Mouse (Mus musculus): ENCODE data around the gene Olfr1028. TPM values are rescaled to one million over a fixed set of nuclear protein-coding genes. Genes with fewer than 3 reads are reported as not detected.

The Olfr1028 gene
- not detected in 2 replicates for polyA plus RNA-seq (2015; fragmentation: Nextera tagmentation; extraction: Ambion mirVana)

DNA sequence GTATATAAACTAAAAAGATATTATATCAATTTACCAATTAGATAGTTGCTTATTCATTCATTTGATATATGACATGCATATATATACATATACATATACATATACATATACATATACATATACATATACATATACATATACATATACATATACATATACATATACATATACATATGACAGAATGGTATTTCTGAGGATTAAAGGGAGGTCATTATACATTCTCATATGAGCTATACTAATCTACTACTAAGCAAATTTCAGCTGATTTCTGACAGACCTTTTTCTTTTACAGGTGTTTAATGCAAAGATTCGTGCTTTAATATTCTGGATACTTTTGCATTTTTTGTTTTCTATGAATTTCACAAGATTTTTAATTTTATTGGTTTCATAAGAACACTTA lies at the start of gene Olfr1028:
Gene Olfr1028 (plus strand): TSS at position 301 of the 400 bp plus-strand sequence.

GRCm38 (mm10) chr2:85904952-85905351 lies 45.3 kb upstream of the Olfr1028 start, which contains the start of gene Olfr1024:
Olfr1024 (minus strand) TSS chr2:85905052.

GRCm38 (mm10) chr2:85914893-85915292 lies 35.3 kb upstream of the Olfr1028 start, which contains the start of gene Olfr1025-ps1:
Olfr1025-ps1 (plus strand) TSS chr2:85915193.

DNA sequence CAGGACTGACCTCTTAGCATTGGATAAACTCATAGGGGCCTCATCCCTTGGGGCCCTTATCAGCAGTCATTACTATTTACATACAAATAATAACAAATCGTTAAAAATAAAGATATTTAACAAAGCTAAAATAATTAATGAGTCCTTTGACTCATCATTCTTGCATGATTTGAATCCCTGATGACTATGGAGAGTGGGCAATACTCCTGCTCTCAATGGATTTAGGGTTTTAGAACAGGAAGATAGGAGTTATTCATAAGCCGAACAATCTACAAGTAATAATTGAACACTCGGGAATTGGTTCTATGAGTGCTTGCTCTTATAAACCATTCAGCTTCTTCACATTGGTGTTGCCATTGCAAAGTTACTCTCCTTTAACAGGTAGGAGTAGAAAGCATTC lies 29.0 kb upstream of the Olfr1028 start, which contains the start of gene Olfr1026:
Gene Olfr1026 (plus strand): TSS at position 301 of the 400 bp plus-strand sequence.

GRCm38 (mm10) chr2:85973595-85973994 lies 23.4 kb downstream of the Olfr1028 start, which contains the start of gene Olfr1029:
Olfr1029 (plus strand) TSS chr2:85973895.

DNA sequence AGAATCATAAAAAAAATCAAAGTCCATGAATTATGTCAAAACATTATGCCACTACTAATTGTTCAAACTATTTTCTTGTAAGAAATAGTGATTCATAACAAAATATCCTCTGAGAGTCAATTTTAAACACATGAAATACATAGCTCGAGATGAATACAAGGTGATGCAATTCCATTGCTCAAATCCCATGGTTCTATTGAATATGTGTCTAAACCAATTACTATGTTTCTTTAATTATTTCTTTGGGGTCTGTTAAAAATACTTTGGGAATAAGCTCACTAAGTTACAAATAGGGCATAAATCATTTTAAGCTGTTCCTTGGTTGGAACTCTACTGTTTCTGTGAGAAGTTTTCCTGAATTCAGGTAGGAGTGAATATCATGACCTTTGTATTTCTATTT lies 28.7 kb downstream of the Olfr1028 start, which contains the start of gene Olfr1030:
Gene Olfr1030 (plus strand): TSS at position 301 of the 400 bp plus-strand sequence.

GRCm38 (mm10) chr2:85990004-85990403 lies 39.8 kb downstream of the Olfr1028 start, which contains the start of gene Olfr1031:
Olfr1031 (plus strand) TSS chr2:85990304.

Other genes starting within 250 kb of the Olfr1028 start
- gene Olfr1009, start 235.0 kb upstream of the Olfr1028 start, polyA plus RNA-seq (2015; fragmentation: Nextera tagmentation; extraction: Ambion mirVana), result not detected in 2 replicates
- 0.05 TPM in 1 of 2 replicates, not detected in the other for gene Olfr1012, start 187.7 kb upstream of the Olfr1028 start, polyA plus RNA-seq (2015; fragmentation: Nextera tagmentation; extraction: Ambion mirVana)
- not detected in 2 replicates for gene Olfr1013, start 183.3 kb upstream of the Olfr1028 start, polyA plus RNA-seq (2015; fragmentation: Nextera tagmentation; extraction: Ambion mirVana)
- gene Olfr1014, start 177.7 kb upstream of the Olfr1028 start, polyA plus RNA-seq (2015; fragmentation: Nextera tagmentation; extraction: Ambion mirVana), result not detected in 2 replicates
- not detected in 2 replicates for gene Olfr1015, start 168.4 kb upstream of the Olfr1028 start, polyA plus RNA-seq (2015; fragmentation: Nextera tagmentation; extraction: Ambion mirVana)
- not detected in 2 replicates for gene Olfr1016, start 147.9 kb upstream of the Olfr1028 start, polyA plus RNA-seq (2015; fragmentation: Nextera tagmentation; extraction: Ambion mirVana)
- gene Olfr1018, start 132.0 kb upstream of the Olfr1028 start, polyA plus RNA-seq (2015; fragmentation: Nextera tagmentation; extraction: Ambion mirVana), result not detected in 2 replicates
- not detected in 2 replicates for gene Olfr1019, start 105.0 kb upstream of the Olfr1028 start, polyA plus RNA-seq (2015; fragmentation: Nextera tagmentation; extraction: Ambion mirVana)
- gene Olfr1020, start 103.4 kb upstream of the Olfr1028 start, polyA plus RNA-seq (2015; fragmentation: Nextera tagmentation; extraction: Ambion mirVana), result not detected in 2 replicates
- not detected in 2 replicates for gene Olfr1022, start 81.8 kb upstream of the Olfr1028 start, polyA plus RNA-seq (2015; fragmentation: Nextera tagmentation; extraction: Ambion mirVana)
- gene Olfr1023, start 64.8 kb upstream of the Olfr1028 start, polyA plus RNA-seq (2015; fragmentation: Nextera tagmentation; extraction: Ambion mirVana), result not detected in 2 replicates
- not detected in 2 replicates for gene Olfr1024, start 45.4 kb upstream of the Olfr1028 start, polyA plus RNA-seq (2015; fragmentation: Nextera tagmentation; extraction: Ambion mirVana)
- gene Olfr1025-ps1, start 35.2 kb upstream of the Olfr1028 start, polyA plus RNA-seq (2015; fragmentation: Nextera tagmentation; extraction: Ambion mirVana), result 0.13 TPM in 1 of 2 replicates, not detected in the other
- gene Olfr1026, start 28.9 kb upstream of the Olfr1028 start, polyA plus RNA-seq (2015; fragmentation: Nextera tagmentation; extraction: Ambion mirVana), result not detected in 2 replicates
- not detected in 2 replicates for gene Olfr1029, start 23.5 kb downstream of the Olfr1028 start, polyA plus RNA-seq (2015; fragmentation: Nextera tagmentation; extraction: Ambion mirVana)
- gene Olfr1030, start 28.8 kb downstream of the Olfr1028 start, polyA plus RNA-seq (2015; fragmentation: Nextera tagmentation; extraction: Ambion mirVana), result not detected in 2 replicates
- gene Olfr1031, start 39.9 kb downstream of the Olfr1028 start, polyA plus RNA-seq (2015; fragmentation: Nextera tagmentation; extraction: Ambion mirVana), result not detected in 2 replicates
- not detected in 2 replicates for gene Olfr1032, start 55.1 kb downstream of the Olfr1028 start, polyA plus RNA-seq (2015; fragmentation: Nextera tagmentation; extraction: Ambion mirVana)
- 6.6 and 7.4 TPM in 2 replicates for gene Olfr1033, start 70.2 kb downstream of the Olfr1028 start, polyA plus RNA-seq (2015; fragmentation: Nextera tagmentation; extraction: Ambion mirVana)
- 0.05 and 0.08 TPM in 2 replicates for gene Olfr1034, start 95.4 kb downstream of the Olfr1028 start, polyA plus RNA-seq (2015; fragmentation: Nextera tagmentation; extraction: Ambion mirVana)
- not detected in 2 replicates for gene Olfr1036, start 123.6 kb downstream of the Olfr1028 start, polyA plus RNA-seq (2015; fragmentation: Nextera tagmentation; extraction: Ambion mirVana)
- not detected in 2 replicates for gene Olfr1037, start 136.9 kb downstream of the Olfr1028 start, polyA plus RNA-seq (2015; fragmentation: Nextera tagmentation; extraction: Ambion mirVana)
- gene Olfr1039, start 185.5 kb downstream of the Olfr1028 start, polyA plus RNA-seq (2015; fragmentation: Nextera tagmentation; extraction: Ambion mirVana), result not detected in 2 replicates
- gene Olfr1040, start 196.3 kb downstream of the Olfr1028 start, polyA plus RNA-seq (2015; fragmentation: Nextera tagmentation; extraction: Ambion mirVana), result not detected in 2 replicates
- 0.08 TPM in 1 of 2 replicates, not detected in the other for gene Olfr1042, start 211.4 kb downstream of the Olfr1028 start, polyA plus RNA-seq (2015; fragmentation: Nextera tagmentation; extraction: Ambion mirVana)
- not detected in 2 replicates for gene Olfr1043, start 217.1 kb downstream of the Olfr1028 start, polyA plus RNA-seq (2015; fragmentation: Nextera tagmentation; extraction: Ambion mirVana)
- not detected in 2 replicates for gene Olfr1044, start 227.4 kb downstream of the Olfr1028 start, polyA plus RNA-seq (2015; fragmentation: Nextera tagmentation; extraction: Ambion mirVana)
- gene Olfr52, start 235.2 kb downstream of the Olfr1028 start, polyA plus RNA-seq (2015; fragmentation: Nextera tagmentation; extraction: Ambion mirVana), result not detected in 2 replicates

All from adrenal gland, postnatal 0 days (tissue).